Mouse (Mus musculus): Measurements from ENCODE around the gene Sgcg.

DNA sequence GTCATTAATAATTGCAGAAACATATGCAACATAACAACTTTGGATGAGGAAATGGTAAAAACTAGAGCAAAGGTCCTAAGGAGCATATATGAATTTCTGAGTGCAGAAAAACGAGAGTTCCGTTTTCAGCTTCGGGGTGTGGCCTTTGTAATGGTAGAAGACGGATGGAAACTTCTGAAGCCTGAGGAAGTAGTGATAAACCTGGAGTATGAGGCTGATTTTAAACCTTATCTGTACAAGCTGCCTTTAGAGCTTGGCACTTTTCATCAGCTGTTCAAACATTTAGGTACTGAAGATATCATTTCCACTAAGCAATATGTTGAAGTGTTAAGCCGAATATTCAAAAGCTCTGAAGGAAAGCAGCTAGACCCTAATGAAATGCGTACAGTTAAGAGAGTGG is 46.5 kb downstream of the Sgcg start:
- TF ChIP-seq POLR2A (IDR thresholded peaks at IDR 0.05; ENCODE audit: borderline replicate concordance, control insufficient read depth, low read depth, low read length) (no peak), CTCF (IDR thresholded peaks at IDR 0.05; ENCODE audit: control insufficient read depth, insufficient read depth, low read length) (no peak)

All from bone marrow, adult 2 months (tissue).